Mouse (Mus musculus): ENCODE measurements around the gene Iqgap1. TPM values are rescaled to one million over a fixed set of nuclear protein-coding genes. Genes with fewer than 3 reads are reported as not detected.
"Not testable (repeated sequence)": the region's sequence is repeated elsewhere in the genome, so short reads cannot be mapped to it uniquely, and the experiment has no call there.

The Iqgap1 gene
- polyA plus RNA-seq, 1 experiment = 51.7 TPM

GRCm38 (mm10) chr7:80773834-80774614, 51.8 kb downstream of the Iqgap1 start:
- no peak for DNase-seq (ENCODE audit: low spot score)

DNA sequence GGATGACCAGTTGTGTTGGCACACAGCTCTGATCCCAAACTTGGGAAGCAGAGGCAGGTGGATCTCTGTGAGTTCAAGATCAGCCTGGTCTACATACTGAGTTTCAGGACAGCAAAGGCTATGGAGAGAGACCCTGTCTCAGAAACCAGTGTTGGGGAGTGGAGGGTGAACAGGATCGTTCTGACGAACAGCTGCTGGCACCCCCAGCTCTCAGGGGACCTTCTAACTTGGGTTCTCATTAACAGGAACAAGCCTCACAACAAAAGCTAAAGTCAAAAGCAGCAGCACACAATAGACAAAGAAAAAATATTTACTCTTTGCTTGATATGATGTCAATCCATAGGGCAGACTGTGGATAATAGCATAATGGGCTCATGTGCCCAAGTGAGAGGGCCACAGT, 55.3 kb downstream of the Iqgap1 start:
- no peak for DNase-seq (ENCODE audit: low spot score)

GRCm38 (mm10) chr7:80766861-80767312, 58.9 kb downstream of the Iqgap1 start:
- no peak for DNase-seq (ENCODE audit: low spot score)

- DNase-seq (ENCODE audit: low spot score) = no peak
Observed at GRCm38 (mm10) chr7:80766072-80766471, 59.7 kb downstream of the Iqgap1 start.

DNA sequence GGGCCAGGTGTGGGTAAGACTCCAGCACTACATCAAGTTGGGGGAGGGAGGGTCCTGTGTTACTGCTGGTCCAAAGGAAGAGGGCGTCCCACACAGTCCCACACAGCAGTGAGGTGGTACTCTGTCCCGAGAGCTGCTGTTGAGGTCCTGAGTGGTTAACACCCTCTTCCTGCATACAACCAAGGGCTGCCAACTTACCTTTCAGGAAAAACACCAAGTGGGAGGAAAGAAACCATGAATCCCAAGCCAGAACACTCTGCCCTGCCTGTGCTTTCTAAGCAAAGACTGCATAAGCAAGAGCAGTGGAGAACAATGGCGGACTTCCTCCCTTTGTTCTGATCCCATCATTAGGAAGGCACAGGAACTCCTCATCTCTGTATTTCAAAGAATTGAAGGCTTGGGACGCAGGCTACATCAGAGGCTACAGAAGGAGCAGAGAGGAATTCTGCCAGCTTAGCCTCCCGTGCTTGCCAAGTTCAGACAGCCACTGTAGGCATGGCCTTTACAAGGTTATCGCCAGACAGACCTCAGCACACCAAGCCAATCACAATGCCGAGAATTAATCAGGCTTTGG, 61.8 kb downstream of the Iqgap1 start:
- no peak for DNase-seq (ENCODE audit: low spot score)

- no peak for DNase-seq (ENCODE audit: low spot score)
Observed at GRCm38 (mm10) chr7:80762297-80762696, 63.5 kb downstream of the Iqgap1 start.

DNA sequence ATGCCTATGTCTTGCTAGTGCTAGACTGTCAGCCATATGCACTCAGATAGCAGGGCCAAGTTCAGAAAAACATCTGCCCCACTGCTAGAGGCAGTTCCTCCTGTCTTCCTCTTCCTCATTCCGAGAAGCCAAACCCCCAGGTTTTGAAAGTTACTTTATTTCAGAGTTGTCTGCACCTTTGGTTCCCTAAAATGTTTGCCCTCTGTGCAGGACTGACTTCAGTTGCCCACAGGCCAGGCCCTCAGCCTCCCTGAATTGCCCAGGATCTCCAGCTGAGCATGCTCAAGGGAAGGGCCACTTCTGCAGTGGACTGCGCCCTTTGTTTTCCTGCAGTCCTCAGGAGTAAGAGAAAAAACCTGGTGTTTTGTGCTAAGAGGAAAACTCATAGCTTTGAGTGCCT, 71.7 kb downstream of the Iqgap1 start:
- DNase-seq (ENCODE audit: low spot score) = no peak

GRCm38 (mm10) chr7:80753613-80754012, 72.2 kb downstream of the Iqgap1 start:
- no peak for DNase-seq (ENCODE audit: low spot score)

- DNase-seq (ENCODE audit: low spot score) = no peak
Observed at GRCm38 (mm10) chr7:80749624-80750023, 76.2 kb downstream of the Iqgap1 start.

GRCm38 (mm10) chr7:80749109-80749508, 76.7 kb downstream of the Iqgap1 start:
- DNase-seq (ENCODE audit: low spot score) = not testable (repeated sequence)

GRCm38 (mm10) chr7:80747371-80747770, 78.4 kb downstream of the Iqgap1 start:
- no peak for DNase-seq (ENCODE audit: low spot score)

DNA sequence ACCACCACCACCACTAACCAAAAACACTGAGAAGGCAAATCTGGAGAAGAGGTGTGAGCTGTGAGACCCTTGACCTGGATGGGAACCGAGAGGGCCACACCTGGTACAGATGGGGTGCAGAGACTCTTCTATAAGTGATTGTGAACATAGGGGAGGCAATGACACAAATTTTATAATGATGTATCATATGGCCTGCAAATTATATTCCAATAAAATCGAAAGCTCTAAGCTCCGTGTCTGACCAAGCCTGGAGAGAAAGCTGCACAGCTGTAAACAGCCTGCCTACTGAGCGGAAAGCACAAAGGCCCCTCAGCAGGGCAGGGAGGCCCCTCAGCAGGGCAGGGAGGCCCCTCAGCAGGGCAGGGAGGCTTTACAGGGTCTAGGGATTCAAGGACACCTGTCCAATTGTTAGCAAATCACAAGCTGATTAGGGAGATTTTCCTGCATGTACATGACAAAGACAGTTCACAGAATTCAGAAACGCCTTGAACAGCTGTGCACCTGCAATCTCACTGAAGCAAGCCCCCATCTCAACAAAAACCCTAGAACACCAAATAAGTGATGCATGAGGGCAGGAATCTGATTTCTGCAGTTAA, 79.5 kb downstream of the Iqgap1 start:
- no peak for DNase-seq (ENCODE audit: low spot score)

DNA sequence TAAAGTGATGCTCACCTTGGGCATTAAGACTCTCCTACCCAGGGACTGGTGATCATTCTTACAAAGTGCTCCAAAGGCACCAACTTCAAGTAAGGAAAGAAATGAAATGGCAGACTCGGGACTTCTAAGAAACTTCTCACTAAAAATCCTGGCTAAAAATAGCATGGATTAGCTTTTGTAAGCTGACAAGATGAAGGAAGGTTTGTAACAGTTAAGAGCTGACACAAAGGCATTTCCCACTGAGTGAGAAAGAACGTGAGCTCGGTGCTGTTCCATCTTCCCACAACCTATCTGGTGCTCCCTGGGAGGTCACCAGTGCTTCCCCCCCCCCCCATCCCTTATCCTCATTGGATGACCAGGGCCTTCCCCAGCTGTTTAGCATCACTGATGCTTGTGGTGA, 80.0 kb downstream of the Iqgap1 start:
- no peak for DNase-seq (ENCODE audit: low spot score)

GRCm38 (mm10) chr7:80745250-80745649, 80.5 kb downstream of the Iqgap1 start:
- no peak for DNase-seq (ENCODE audit: low spot score)

DNA sequence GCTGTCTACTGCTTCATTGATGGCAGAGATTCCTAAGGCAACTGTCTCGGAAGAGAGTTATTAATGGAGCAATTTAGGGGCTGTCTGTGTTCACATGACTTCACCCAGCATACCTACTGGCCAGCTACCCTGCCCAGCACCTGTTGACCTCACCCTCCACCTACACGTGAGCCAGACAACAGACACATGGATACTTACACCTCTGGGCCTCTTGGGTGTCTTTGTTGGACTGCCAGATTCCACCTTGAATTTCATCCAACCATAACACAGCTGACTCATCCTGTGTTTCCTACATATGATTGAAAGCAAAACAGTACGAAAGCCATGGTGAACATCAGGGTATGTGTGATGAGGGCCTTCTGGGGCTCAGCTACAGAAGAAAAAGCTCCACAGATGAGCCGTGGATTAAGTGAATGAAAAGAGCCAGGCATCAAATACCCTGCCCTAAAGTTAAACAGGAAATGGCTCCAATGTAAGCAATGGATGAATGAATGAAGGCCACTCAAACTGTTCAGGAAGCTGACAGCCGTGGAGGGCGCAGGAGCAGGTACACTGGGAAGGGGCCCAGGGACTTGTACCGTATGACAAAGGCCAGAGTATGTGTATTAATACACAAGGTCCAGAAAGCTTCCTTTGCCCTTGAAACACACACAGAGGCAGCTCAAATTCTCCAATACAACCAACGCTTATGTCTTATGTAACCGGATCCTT, 81.7 kb downstream of the Iqgap1 start:
- no peak for DNase-seq (ENCODE audit: low spot score)

DNA sequence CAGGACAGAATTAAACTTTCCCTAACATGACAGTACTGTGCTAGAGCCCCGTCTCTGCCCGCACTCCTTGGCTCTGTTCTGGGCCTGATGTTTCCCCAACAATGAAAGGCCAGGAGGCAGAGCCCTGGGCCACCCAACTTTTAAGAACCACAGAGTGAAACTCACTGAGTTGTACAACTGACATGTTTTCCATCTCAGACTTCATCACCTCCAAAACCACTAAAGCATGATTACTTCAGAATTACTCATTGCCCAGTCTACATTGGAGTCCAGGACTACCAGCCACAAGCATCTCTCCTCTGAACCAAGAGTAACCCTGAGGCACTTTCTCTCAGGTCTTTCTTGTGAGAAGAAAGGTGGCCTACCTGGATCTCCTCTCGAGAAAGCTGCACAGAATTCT, 83.1 kb downstream of the Iqgap1 start:
- DNase-seq (ENCODE audit: low spot score) = no peak

DNA sequence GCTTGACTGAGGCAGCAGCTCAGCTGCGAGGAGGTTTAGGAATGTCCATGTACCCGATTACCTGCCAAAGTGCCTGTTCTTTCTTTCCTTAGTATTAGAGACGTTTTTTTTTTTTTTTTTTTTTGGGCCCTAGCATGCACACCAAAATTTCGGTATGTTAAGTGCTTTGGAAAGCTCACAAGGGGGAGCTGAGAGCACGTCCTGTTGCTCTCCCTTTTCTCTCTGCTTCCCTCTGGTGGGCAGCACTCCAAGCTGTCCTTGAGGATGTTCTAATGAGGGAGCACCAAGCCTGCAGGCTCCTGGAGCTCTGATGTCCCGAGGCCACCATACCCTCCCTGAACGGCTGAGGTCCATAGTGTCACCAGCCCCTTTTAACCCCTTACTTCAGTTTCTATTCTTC, 84.8 kb downstream of the Iqgap1 start:
- peak; percentile 47 for DNase-seq (ENCODE audit: low spot score)

GRCm38 (mm10) chr7:80736199-80736598, 89.6 kb downstream of the Iqgap1 start:
- DNase-seq (ENCODE audit: low spot score) = no peak

DNA sequence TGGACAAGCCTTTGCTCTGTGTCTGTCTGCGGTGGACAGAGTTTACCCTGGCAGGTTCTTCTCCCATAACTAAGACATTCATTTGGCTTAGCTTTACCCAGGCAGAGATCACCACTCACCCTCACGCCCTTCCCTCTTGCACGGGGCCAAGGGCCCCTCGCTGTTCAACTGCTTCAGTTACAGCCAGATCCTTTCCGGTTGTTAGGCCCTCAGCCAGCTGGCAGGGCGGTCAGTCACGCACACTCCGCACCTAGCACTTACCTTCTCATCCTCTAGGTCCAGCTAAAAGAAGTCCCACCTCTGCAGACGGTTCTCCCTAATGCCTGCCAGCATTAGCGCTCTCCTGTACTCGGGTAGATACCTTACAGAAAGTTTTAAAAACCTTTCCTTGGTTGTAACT, 92.8 kb downstream of the Iqgap1 start:
- no peak for DNase-seq (ENCODE audit: low spot score)

DNA sequence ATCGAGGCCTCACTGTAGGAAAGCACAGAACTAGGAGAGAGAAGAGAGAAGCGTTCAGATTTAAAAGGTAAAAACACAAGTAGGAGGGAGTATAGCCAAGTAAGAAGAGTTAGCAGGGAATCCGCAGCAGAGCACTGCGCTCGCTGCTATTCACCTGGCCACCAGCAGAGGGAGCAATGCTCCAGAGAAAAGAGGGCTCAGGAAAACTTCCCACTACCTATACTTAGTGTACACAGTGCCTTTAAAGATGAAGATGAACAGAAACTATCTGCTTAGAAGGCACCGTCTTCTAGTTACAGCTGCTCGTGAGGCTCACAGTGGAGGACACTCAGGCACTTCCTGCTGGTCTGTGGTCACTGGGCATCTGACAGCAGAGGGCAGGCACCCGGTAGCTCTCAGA, 96.1 kb downstream of the Iqgap1 start:
- DNase-seq (ENCODE audit: low spot score) = peak; percentile 41

- DNase-seq (ENCODE audit: low spot score) = no peak
Observed at GRCm38 (mm10) chr7:80721041-80721440, 104.7 kb downstream of the Iqgap1 start.

GRCm38 (mm10) chr7:80719582-80719981, 106.2 kb downstream of the Iqgap1 start:
- no peak for DNase-seq (ENCODE audit: low spot score)
